Mouse (Mus musculus) naive thymus-derived CD4-positive, alpha-beta T cell, adult 2 months (primary cell): Measurements from ENCODE around the gene Ptpre.

Experiments used
- DNase-seq: peaks from one replicate; pipeline ENCODE4 v3.0.0-alpha.2; 2011; ENCODE audit warnings: low read depth

Gene Ptpre

DNA sequence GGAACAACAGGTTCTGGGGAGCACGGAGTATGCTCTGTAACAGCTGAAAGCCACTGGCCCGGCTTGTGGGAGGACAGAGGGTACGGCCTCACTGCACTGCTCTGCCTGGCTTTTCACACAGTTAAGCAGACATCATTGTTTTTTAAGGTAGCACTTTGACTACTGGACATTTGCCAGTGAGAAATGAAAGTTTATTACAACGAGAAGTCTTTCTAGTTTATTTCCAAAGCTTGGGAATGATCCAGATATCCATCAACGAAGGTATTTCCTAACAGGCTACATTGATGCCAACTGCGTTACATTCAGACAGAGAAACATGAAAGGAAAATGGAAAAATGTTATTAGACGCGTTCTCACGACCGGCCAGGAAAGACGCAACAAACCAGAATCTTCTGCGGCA is 190.8 kb downstream of the Ptpre start:
- DNase-seq = no peak

DNA sequence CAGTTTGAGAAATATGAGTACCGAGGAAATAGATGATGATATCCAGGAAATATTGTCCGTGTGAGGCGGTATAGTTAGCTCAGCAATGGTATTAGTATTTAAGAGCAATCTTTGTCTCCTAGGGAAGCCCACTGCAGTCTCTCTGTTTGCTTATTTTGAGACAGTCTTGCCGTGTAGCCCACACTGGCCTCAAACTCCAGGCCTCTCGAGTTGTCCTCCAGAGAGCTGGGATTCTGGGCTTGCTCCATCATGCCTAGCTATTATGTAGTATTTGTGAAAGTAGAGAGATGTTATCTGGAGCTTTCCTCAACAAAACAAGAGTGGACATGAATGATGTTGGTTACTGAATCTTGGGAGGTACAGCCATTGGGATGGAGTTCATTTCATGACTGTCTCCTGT is 197.1 kb downstream of the Ptpre start:
- DNase-seq = no peak

DNA sequence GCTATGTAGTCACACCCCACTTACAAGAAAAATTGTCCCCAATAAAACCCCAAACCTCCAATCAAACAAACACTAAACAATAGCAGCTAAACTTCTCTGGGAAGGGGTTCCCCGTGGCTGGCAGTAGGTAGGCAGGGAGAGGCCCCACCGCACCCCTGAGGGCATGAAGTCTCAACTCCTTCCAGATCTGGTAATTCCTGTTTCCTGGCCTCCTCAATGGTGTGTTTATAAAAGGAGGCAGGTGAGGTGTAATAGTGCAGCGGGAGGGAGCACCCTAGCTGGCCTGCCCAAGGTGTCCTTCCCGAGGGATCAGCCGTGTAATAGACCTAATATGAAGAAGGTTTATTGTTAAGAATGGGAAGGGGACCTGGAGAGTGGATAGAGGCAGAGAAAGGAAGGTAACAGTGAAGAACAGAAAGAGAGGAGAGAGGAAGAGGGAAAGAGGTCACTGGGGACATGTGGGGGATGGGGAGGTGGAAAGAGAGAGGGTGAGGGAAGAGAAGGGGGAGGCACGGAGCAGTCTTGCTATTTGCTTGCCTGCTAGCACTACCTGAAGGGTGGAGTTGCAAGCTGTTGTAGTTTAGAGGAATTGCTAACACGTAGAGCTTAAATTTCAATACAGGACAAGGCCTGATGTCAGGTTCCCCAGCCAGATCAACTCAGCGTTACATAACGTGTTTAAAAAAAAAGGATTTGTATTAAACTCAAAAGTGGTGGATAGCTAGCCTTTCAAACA is 197.8 kb downstream of the Ptpre start:
- DNase-seq = no peak
